Mouse (Mus musculus) spleen, adult 2 months (tissue): ENCODE measurements around the gene Mrps23.

Experiments used
- CTCF ChIP-seq: fragments of 200-500 bp; IDR thresholded peaks from 2 replicates; pipeline ENCODE4 v1.5.1; 2011; ENCODE audit warnings: mild to moderate bottlenecking, inconsistent platforms; ENCODE audit not compliant: insufficient read depth, insufficient read length, insufficient replicate concordance; ENCODE audit errors: extremely low read depth
- POLR2A ChIP-seq: fragments of 200-500 bp; IDR thresholded peaks from 2 replicates; pipeline ENCODE4 v1.6.1; 2011; ENCODE audit warnings: low read depth, low read length, inconsistent platforms

DNA sequence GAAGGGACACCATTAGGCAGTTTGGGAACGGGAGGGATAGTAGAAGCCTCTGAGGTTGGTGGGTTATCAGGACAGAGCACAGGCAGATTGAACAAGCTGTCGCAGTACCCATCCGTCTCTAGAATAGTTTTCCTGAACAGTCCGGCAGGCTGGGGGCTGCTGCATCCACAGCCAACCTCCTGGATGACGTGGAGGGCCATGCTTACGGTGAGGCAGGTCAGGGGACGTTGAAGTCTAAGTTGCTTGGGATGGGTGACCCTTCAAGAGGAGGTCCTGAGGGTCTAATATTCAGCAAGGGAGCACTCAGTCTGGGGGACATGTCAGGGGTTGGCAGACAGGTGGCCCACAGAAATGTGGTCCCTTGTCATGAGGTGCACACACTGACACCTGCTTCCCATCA, 15.6 kb upstream of the Mrps23 start:
- TF ChIP-seq POLR2A (no peak), CTCF (no peak)
